Comparison of ENCODE assay signal across 11 mouse cellular contexts in genomic region chr6:112754994-112755393, GRCm38 (mm10).
"Had no signal": no experiment of that assay in that cellular context is flagged by ENCODE, and none has a peak within 500 bp of the region (broad histone marks: within the 10 kb centered on the region; RNA-seq: fewer than 3 reads in every experiment).

No protein-coding gene starts in this region.

- DNase-seq: kidney, adult 2 months; kidney, postnatal 25 days; layer of hippocampus, postnatal 36 days; liver; lung, adult 18-20 months; lung, postnatal 10 days; lung, postnatal 36 days; retina, postnatal 1 day; right cerebral cortex, postnatal 25 days; spleen, adult 18-20 months; thymus, postnatal 25 days had no signal
